Mouse (Mus musculus) liver, embryonic 13.5 days (tissue): ENCODE results near the gene Pnpla7. TPM values are rescaled to one million over a fixed set of nuclear protein-coding genes. Genes with fewer than 3 reads are reported as not detected.
A peak's percentile ranks its signal among the peaks of the same experiment; 100 is the strongest.

Experiments
- ATAC-seq: fragments of 200-750 bp; cut with Nextera tagmentation; 2 replicates; pipeline ENCODE4 v1.8.0; 2017; ENCODE audit warnings: low read depth, mild to moderate bottlenecking, moderate number of reproducible peaks, moderate library complexity
- DNase-seq: peaks from one replicate; pipeline ENCODE4 v3.0.0; 2022
- H3K27ac ChIP-seq: fragments of 300-500 bp; sonication (generic); 2 replicates; pipeline ENCODE4 v1.5.1; 2015; ENCODE audit warnings: moderate library complexity, mild to moderate bottlenecking, inconsistent platforms
- H3K27me3 ChIP-seq: fragments of 300-500 bp; sonication (generic); 2 replicates; pipeline ENCODE4 v1.6.1; 2015; ENCODE audit warnings: mild to moderate bottlenecking, inconsistent platforms
- H3K36me3 ChIP-seq: fragments of 300-500 bp; sonication (generic); 2 replicates; pipeline ENCODE4 v1.6.1; 2015; ENCODE audit warnings: mild to moderate bottlenecking, inconsistent platforms
- H3K4me1 ChIP-seq: fragments of 300-500 bp; sonication (generic); replicated peaks from 2 replicates; pipeline ENCODE4 v1.6.1; 2015; ENCODE audit warnings: inconsistent platforms
- H3K4me2 ChIP-seq: fragments of 300-500 bp; sonication (generic); 2 replicates; pipeline ENCODE4 v1.6.1; 2015; ENCODE audit warnings: inconsistent platforms, mild to moderate bottlenecking, moderate library complexity
- H3K4me3 ChIP-seq: fragments of 300-500 bp; sonication (generic); replicated peaks from 2 replicates; pipeline ENCODE4 v1.5.1; 2015; ENCODE audit warnings: mild to moderate bottlenecking, inconsistent platforms
- H3K9ac ChIP-seq: fragments of 300-500 bp; sonication (generic); 2 replicates; pipeline ENCODE4 v1.6.1; 2015; ENCODE audit warnings: mild to moderate bottlenecking, inconsistent platforms
- H3K9me3 ChIP-seq: fragments of 300-500 bp; sonication (generic); replicated peaks from 2 replicates; pipeline ENCODE4 v1.6.1; 2016; ENCODE audit warnings: inconsistent platforms
- WGBS: fragments of 180-500 bp; shearing (Covaris S2); methylation state at CpG from one replicate; pipeline ENCODE4 v1.1.7; 2015; ENCODE audit not compliant: insufficient replicate concordance; 5-methylcytosine and 5-hydroxymethylcytosine counted together
- polyA plus RNA-seq: library from polyadenylated mRNA; unstranded; fragments of >200 nt; fragmentation: Nextera tagmentation; extraction: Ambion mirVana; gene quantifications from 2 replicates; pipeline ENCODE4 v1.2.1, GENCODE M21; 2015

Gene Pnpla7
- polyA plus RNA-seq, 1 experiment from 2014 or later, result 12.0 TPM

GRCm38 (mm10) chr2:25053101-25053500 is 77.3 kb downstream of the Pnpla7 start:
- peaks cover 37% of the 10 kb centered on the region for H3K4me1 ChIP-seq
- no peak overlapping the region for H3K27ac ChIP-seq
- H3K4me2 ChIP-seq, result no peak overlapping the region
- 80% methylated on average over 6 of the region's 6 CpGs for WGBS
- no peak overlapping the region for H3K4me3 ChIP-seq
- H3K36me3 ChIP-seq, result peaks cover 47% of the 10 kb centered on the region
- no peaks in the 10 kb centered on the region for H3K27me3 ChIP-seq
- no peak overlapping the region for H3K9ac ChIP-seq
- no peaks in the 10 kb centered on the region for H3K9me3 ChIP-seq
- DNase-seq (no peak), ATAC-seq (no peak)

DNA sequence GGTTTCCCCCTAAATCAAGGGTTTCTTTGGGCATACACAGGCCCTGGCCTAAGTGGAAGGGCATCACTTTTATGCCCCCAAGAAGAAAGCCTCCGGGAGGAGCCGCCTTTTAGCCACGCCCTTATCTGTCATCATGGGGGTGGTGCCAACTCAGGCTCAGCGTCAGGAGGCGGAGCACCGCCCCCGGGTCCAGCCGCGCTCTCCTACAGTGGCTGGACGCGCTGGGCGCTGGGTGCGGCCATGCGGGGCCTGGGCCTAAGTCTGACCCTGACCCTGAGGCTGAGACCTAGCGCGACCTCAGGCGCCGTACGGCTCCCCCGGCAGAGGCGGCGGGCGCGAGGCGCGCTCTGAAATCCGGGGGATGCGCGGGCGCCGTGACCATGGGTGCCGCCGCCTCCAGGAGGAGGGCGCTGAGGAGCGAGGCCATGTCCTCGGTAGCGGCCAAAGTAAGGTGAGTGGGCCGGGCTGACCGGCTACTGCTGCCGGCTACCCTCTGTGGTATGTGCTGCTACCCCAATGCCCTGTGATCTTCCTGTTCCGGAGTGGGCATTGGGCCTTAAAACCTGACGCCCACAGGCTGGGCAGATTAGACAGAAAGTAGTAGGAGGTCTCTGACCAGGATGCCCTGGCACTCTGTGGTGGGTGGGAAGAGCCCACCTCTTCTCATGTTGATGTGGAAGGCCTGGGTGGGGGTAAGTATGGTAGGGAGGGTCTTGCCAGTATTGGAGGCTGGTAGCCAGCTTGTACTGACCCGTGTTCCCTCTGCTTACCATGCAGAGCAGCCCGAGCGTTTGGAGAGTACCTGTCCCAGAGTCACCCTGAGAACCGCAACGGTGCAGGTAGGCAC is 78.6 kb downstream of the Pnpla7 start, which contains the start of gene Nsmf:
Gene Nsmf (plus strand): TSS at position 135 of the 847 bp plus-strand sequence.
- ATAC-seq (peak; percentile 84), DNase-seq (peak; percentile 80)
- 10% methylated on average over 41 of the region's 47 CpGs for WGBS
- peak within 1 kb of the TSS; percentile 87 for H3K4me2 ChIP-seq
- H3K4me1 ChIP-seq, result peaks cover 49% of the 10 kb centered on the region
- peak within 1 kb of the TSS; percentile 80 for H3K9ac ChIP-seq
- H3K27ac ChIP-seq, result no peak within 1 kb of the TSS; the same call in 1 of the 2 replicates
- H3K36me3 ChIP-seq, result peaks cover 38% of the 10 kb centered on the region
- no peaks in the 10 kb centered on the region for H3K27me3 ChIP-seq
- no peaks in the 10 kb centered on the region for H3K9me3 ChIP-seq
- H3K4me3 ChIP-seq, result peak within 1 kb of the TSS; percentile 76

GRCm38 (mm10) chr2:25055068-25055405 is 79.2 kb downstream of the Pnpla7 start:
- H3K4me2 ChIP-seq, result peak overlapping the region; percentile 87
- no peak overlapping the region for H3K27ac ChIP-seq
- H3K9me3 ChIP-seq, result no peaks in the 10 kb centered on the region
- H3K4me1 ChIP-seq, result peaks cover 52% of the 10 kb centered on the region
- no peak for DNase-seq
- peak overlapping the region; percentile 80 for H3K9ac ChIP-seq
- ATAC-seq, result no peak
- H3K36me3 ChIP-seq, result peaks cover 36% of the 10 kb centered on the region
- 74% methylated on average over 2 of the region's 2 CpGs for WGBS
- H3K4me3 ChIP-seq, result peak overlapping the region; percentile 76
- H3K27me3 ChIP-seq, result no peaks in the 10 kb centered on the region

GRCm38 (mm10) chr2:25055409-25056155 is 79.7 kb downstream of the Pnpla7 start:
- Histone ChIP-seq H3K4me2 (peak overlapping the region; percentile 87), H3K9ac (peak overlapping the region; percentile 80; the same call in 1 of the 2 replicates)
- DNase-seq, result no peak

DNA sequence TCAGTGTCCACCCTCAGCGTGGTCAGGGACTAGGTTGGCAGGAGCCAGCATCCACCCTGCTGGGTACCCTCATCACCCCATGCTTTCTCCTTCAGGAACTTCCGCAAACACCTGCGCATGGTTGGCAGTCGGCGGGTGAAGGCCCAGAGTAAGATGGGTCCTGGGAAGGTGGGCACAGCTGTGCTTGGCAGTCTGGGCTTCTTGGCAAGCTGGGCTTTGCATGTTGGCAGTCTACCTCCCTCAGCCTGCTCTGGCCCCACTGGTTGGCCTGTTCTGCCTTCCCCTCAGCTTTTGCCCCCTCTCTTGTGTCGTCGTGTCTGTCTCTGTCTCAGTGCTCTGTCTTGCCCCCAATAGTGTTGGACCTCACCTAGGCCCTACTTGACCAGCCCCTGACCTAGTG is 83.1 kb downstream of the Pnpla7 start:
- H3K27me3 ChIP-seq, result no peaks in the 10 kb centered on the region
- H3K9me3 ChIP-seq, result no peaks in the 10 kb centered on the region
- peaks cover 66% of the 10 kb centered on the region for H3K4me1 ChIP-seq
- H3K4me2 ChIP-seq, result no peak overlapping the region
- ATAC-seq (no peak), DNase-seq (no peak)
- no peak overlapping the region for H3K4me3 ChIP-seq
- no peak overlapping the region for H3K9ac ChIP-seq
- WGBS, result 81% methylated on average over 7 of the region's 7 CpGs
- H3K36me3 ChIP-seq, result peaks cover 10% of the 10 kb centered on the region
- no peak overlapping the region for H3K27ac ChIP-seq

More at GRCm38 (mm10) chr2:25055409-25056155, 79.7 kb downstream of the Pnpla7 start:
- ATAC-seq, result no peak
- H3K4me1 ChIP-seq, result peaks cover 55% of the 10 kb centered on the region
- H3K27ac ChIP-seq, result no peak overlapping the region
- H3K36me3 ChIP-seq, result peaks cover 31% of the 10 kb centered on the region
- H3K27me3 ChIP-seq, result no peaks in the 10 kb centered on the region
- H3K9me3 ChIP-seq, result no peaks in the 10 kb centered on the region
- 79% methylated on average over 21 of the region's 21 CpGs for WGBS
- peak overlapping the region; percentile 76 for H3K4me3 ChIP-seq

DNA sequence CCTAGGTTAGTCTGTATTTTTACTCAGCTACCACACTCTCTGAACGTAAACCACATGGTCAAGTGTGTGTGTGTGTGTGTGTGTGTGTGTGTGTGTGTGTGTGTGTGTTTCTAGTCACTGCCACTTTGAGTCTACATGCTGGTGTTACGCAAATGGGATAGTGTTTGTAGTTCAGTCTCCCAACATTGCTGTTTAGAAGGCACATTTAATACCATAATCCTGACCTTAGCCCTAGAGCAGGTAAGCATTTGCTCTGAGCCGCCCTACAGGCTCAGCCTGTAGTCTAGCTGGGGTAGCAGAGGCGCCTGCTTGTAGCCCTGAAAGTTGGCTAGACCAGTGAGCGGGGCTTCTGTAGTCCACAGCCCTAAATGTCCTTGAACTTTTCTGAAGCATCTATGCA is 87.7 kb downstream of the Pnpla7 start:
- no peak overlapping the region for H3K4me3 ChIP-seq
- no peak for DNase-seq
- no peak overlapping the region for H3K9ac ChIP-seq
- peaks cover 6% of the 10 kb centered on the region for H3K36me3 ChIP-seq
- H3K4me2 ChIP-seq, result no peak overlapping the region
- no peak for ATAC-seq
- no peaks in the 10 kb centered on the region for H3K27me3 ChIP-seq
- no peak overlapping the region for H3K27ac ChIP-seq
- H3K4me1 ChIP-seq, result peaks cover 42% of the 10 kb centered on the region
- no peaks in the 10 kb centered on the region for H3K9me3 ChIP-seq
- WGBS, result 74% methylated on average over 5 of the region's 5 CpGs

DNA sequence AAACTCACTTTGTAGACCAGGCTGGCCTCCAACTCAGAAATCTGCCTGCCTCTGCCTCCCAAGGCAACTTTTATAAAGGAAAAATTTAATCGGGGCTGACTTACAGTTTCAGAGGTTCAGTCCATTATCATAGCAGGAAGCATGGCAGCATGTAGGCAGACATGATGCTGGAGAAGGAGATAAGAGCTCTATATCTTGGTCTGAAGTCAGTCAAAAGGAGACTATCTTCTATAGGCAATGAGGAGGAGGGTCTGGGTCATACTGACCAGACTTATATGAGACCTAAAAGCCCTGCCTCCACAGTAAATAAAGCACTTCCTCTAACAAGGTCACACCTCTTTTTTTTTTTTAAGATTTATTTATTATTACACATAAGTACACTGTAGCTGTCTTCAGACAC is 88.5 kb downstream of the Pnpla7 start:
- no peak for DNase-seq

GRCm38 (mm10) chr2:25065537-25065936 is 89.7 kb downstream of the Pnpla7 start:
- Histone ChIP-seq H3K27ac (no peak overlapping the region), H3K4me1 (peaks cover 28% of the 10 kb centered on the region), H3K36me3 (peaks cover 6% of the 10 kb centered on the region), H3K9me3 (no peaks in the 10 kb centered on the region), H3K4me3 (no peak overlapping the region), H3K9ac (no peak overlapping the region), H3K4me2 (no peak overlapping the region), H3K27me3 (no peaks in the 10 kb centered on the region)
- DNase-seq (no peak), ATAC-seq (no peak)

More for the DNA sequence above, 88.5 kb downstream of the Pnpla7 start:
- peaks cover 34% of the 10 kb centered on the region for H3K4me1 ChIP-seq
- 23% methylated on average over 1 of the region's 1 CpGs for WGBS
- no peaks in the 10 kb centered on the region for H3K27me3 ChIP-seq
- H3K36me3 ChIP-seq, result peaks cover 6% of the 10 kb centered on the region
- no peaks in the 10 kb centered on the region for H3K9me3 ChIP-seq
- H3K9ac ChIP-seq, result no peak overlapping the region
- ATAC-seq, result peak; percentile 59
- no peak overlapping the region for H3K27ac ChIP-seq
- H3K4me3 ChIP-seq, result no peak overlapping the region
- no peak overlapping the region for H3K4me2 ChIP-seq

- Histone ChIP-seq H3K4me2 (no peak overlapping the region), H3K27me3 (no peaks in the 10 kb centered on the region), H3K4me1 (peaks cover 20% of the 10 kb centered on the region), H3K9ac (no peak overlapping the region), H3K36me3 (peaks cover 2% of the 10 kb centered on the region), H3K9me3 (no peaks in the 10 kb centered on the region), H3K27ac (no peak overlapping the region), H3K4me3 (no peak overlapping the region)
- DNase-seq (no peak), ATAC-seq (no peak)
- WGBS, result 70% methylated on average over 4 of the region's 4 CpGs
Observed at GRCm38 (mm10) chr2:25066552-25066951, 90.7 kb downstream of the Pnpla7 start.

DNA sequence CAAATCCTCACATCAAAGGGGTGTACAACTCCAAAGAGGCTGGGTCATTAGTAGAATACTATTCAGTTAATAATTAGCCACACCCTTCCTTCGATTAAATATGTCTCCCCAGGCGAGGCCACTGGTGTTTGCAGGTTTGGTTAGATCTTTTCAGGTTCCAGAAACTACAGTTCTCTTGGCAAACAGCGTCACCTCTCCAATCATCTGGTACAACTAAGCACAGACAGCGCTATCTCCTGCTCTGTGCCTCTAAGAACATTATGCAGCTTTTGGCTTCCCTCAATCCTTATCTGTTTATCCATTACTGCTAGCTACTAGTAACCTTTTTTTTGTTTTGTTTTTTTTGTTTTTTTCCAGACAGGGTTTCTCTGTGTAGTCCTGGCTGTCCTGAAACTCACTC is 93.7 kb downstream of the Pnpla7 start:
- Histone ChIP-seq H3K9ac (no peak overlapping the region), H3K4me1 (peaks cover 7% of the 10 kb centered on the region; the same call in 1 of the 2 replicates), H3K27ac (no peak overlapping the region), H3K27me3 (no peaks in the 10 kb centered on the region), H3K36me3 (no peaks in the 10 kb centered on the region), H3K9me3 (no peaks in the 10 kb centered on the region), H3K4me2 (no peak overlapping the region), H3K4me3 (no peak overlapping the region)
- WGBS, result 50% methylated on average over 4 of the region's 4 CpGs
- no peak for ATAC-seq
- no peak for DNase-seq

- H3K27me3 ChIP-seq, result no peaks in the 10 kb centered on the region
Observed at GRCm38 (mm10) chr2:25072398-25072797, 96.6 kb downstream of the Pnpla7 start.

More at GRCm38 (mm10) chr2:25072398-25072797, 96.6 kb downstream of the Pnpla7 start:
- no peak overlapping the region for H3K4me2 ChIP-seq
- no peaks in the 10 kb centered on the region for H3K36me3 ChIP-seq
- no peaks in the 10 kb centered on the region for H3K9me3 ChIP-seq
- DNase-seq, result no peak
- WGBS, result 72% methylated on average over 4 of the region's 4 CpGs
- H3K27ac ChIP-seq, result no peak overlapping the region
- no peak for ATAC-seq
- no peak overlapping the region for H3K4me3 ChIP-seq
- H3K4me1 ChIP-seq, result no peaks in the 10 kb centered on the region; the same call in 1 of the 2 replicates
- no peak overlapping the region for H3K9ac ChIP-seq
